Mouse (Mus musculus): ENCODE results near the gene Fads6. TPM values are rescaled to one million over a fixed set of nuclear protein-coding genes. Genes with fewer than 3 reads are reported as not detected.

The Fads6 gene
- polyA plus RNA-seq, 1 experiment, result 0.71 TPM

DNA sequence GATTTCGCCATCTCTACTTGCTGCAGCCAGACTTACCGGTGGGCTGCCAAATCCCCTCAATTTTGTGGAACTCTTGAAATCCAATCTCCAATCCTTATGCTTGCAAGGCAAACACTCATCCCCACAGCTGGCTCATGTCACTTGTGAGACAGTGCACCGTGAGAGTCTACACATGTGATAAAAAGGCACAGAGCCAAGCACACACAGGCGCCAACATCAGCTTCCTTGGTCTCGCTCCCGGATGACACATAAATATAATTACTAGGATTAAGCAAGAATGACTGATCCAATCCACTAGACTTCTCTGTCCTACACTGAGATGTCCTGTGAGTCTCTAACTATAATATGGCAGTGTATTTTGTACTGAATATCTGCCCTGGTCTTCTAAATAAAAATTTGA is 6.5 kb downstream of the Fads6 start:
- peaks cover 8% of the 10 kb centered on the region; the same call in 1 of the 2 replicates for H3K4me1 ChIP-seq (ENCODE audit: control insufficient read depth, insufficient read depth, insufficient read length, low read length)
- 40% methylated on average over 6 of the region's 6 CpGs for WGBS
- H3K4me3 ChIP-seq (ENCODE audit: low read depth, low read length), result no peak overlapping the region
- H3K27me3 ChIP-seq (ENCODE audit: control insufficient read depth, insufficient read depth, low read length), result no peaks in the 10 kb centered on the region
- no peak overlapping the region for H3K27ac ChIP-seq (ENCODE audit: insufficient read depth, low read depth, low read length)
- TF ChIP-seq POLR2A (IDR thresholded peaks at IDR 0.05; ENCODE audit: low read depth, low read length), result no peak
- no peak for TF ChIP-seq CTCF (IDR thresholded peaks at IDR 0.05; ENCODE audit: extremely low read depth, insufficient read length, insufficient replicate concordance, low read depth, low read length)
- H3K36me3 ChIP-seq (ENCODE audit: control insufficient read depth, insufficient read depth, low read length), result no peaks in the 10 kb centered on the region

DNA sequence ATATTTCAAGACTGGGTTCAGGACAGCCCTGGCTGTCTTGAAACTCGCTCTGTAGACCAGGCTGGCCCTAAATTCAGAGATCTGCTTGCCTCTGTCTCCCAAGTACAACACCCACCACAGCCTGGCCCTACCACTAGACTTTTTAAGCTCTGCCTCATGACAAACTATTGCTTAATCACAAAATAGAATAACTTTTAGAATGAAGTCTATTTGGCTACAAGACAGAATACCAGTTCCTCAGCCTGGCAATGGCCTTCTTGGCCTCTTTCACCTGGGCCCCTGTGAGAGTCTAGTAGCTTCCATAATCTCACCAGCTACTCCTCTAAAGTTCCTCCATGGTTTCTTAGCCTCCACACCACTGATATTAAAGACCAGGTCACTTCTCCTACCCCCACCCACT is 7.1 kb downstream of the Fads6 start:
- Histone ChIP-seq H3K27me3 (ENCODE audit: control insufficient read depth, insufficient read depth, low read length) (no peaks in the 10 kb centered on the region), H3K36me3 (ENCODE audit: control insufficient read depth, insufficient read depth, low read length) (no peaks in the 10 kb centered on the region), H3K4me3 (ENCODE audit: low read depth, low read length) (no peak overlapping the region), H3K4me1 (ENCODE audit: control insufficient read depth, insufficient read depth, insufficient read length, low read length) (peaks cover 11% of the 10 kb centered on the region; the same call in 1 of the 2 replicates), H3K27ac (ENCODE audit: insufficient read depth, low read depth, low read length) (no peak overlapping the region)
- 86% methylated on average over 1 of the region's 1 CpGs for WGBS
- TF ChIP-seq POLR2A (IDR thresholded peaks at IDR 0.05; ENCODE audit: low read depth, low read length) (no peak), CTCF (IDR thresholded peaks at IDR 0.05; ENCODE audit: extremely low read depth, insufficient read length, insufficient replicate concordance, low read depth, low read length) (no peak)

- Histone ChIP-seq H3K27ac (ENCODE audit: insufficient read depth, low read depth, low read length) (no peak overlapping the region), H3K27me3 (ENCODE audit: control insufficient read depth, insufficient read depth, low read length) (no peaks in the 10 kb centered on the region), H3K4me3 (ENCODE audit: low read depth, low read length) (no peak overlapping the region), H3K4me1 (ENCODE audit: control insufficient read depth, insufficient read depth, insufficient read length, low read length) (peaks cover 11% of the 10 kb centered on the region; the same call in 1 of the 2 replicates), H3K36me3 (ENCODE audit: control insufficient read depth, insufficient read depth, low read length) (no peaks in the 10 kb centered on the region)
- 79% methylated on average over 8 of the region's 8 CpGs for WGBS
- TF ChIP-seq CTCF (IDR thresholded peaks at IDR 0.05; ENCODE audit: extremely low read depth, insufficient read length, insufficient replicate concordance, low read depth, low read length) (no peak), POLR2A (IDR thresholded peaks at IDR 0.05; ENCODE audit: low read depth, low read length) (no peak)
These were observed 7.6 kb downstream of the Fads6 start for GRCm38 (mm10) chr11:115289885-115290284.

GRCm38 (mm10) chr11:115288305-115288704 is 9.2 kb downstream of the Fads6 start:
- WGBS, result 92% methylated on average over 2 of the region's 2 CpGs
- no peaks in the 10 kb centered on the region for H3K27me3 ChIP-seq (ENCODE audit: control insufficient read depth, insufficient read depth, low read length)
- H3K27ac ChIP-seq (ENCODE audit: insufficient read depth, low read depth, low read length), result no peak overlapping the region
- TF ChIP-seq CTCF (IDR thresholded peaks at IDR 0.05; ENCODE audit: extremely low read depth, insufficient read length, insufficient replicate concordance, low read depth, low read length), result no peak
- TF ChIP-seq POLR2A (IDR thresholded peaks at IDR 0.05; ENCODE audit: low read depth, low read length), result no peak
- no peak overlapping the region for H3K4me3 ChIP-seq (ENCODE audit: low read depth, low read length)
- H3K4me1 ChIP-seq (ENCODE audit: control insufficient read depth, insufficient read depth, insufficient read length, low read length), result peaks cover 11% of the 10 kb centered on the region; the same call in 1 of the 2 replicates
- no peaks in the 10 kb centered on the region for H3K36me3 ChIP-seq (ENCODE audit: control insufficient read depth, insufficient read depth, low read length)

- Histone ChIP-seq H3K27ac (ENCODE audit: insufficient read depth, low read depth, low read length) (no peak overlapping the region), H3K4me3 (ENCODE audit: low read depth, low read length) (no peak overlapping the region), H3K4me1 (ENCODE audit: control insufficient read depth, insufficient read depth, insufficient read length, low read length) (peaks cover 5% of the 10 kb centered on the region; the same call in 1 of the 2 replicates), H3K36me3 (ENCODE audit: control insufficient read depth, insufficient read depth, low read length) (no peaks in the 10 kb centered on the region), H3K27me3 (ENCODE audit: control insufficient read depth, insufficient read depth, low read length) (no peaks in the 10 kb centered on the region)
- 80% methylated on average over 5 of the region's 5 CpGs for WGBS
- TF ChIP-seq CTCF (IDR thresholded peaks at IDR 0.05; ENCODE audit: extremely low read depth, insufficient read length, insufficient replicate concordance, low read depth, low read length) (no peak), POLR2A (IDR thresholded peaks at IDR 0.05; ENCODE audit: low read depth, low read length) (no peak)
These were observed 10.1 kb downstream of the Fads6 start for GRCm38 (mm10) chr11:115287386-115287785.

- Histone ChIP-seq H3K4me1 (ENCODE audit: control insufficient read depth, insufficient read depth, insufficient read length, low read length) (0 out of 2 replicates have a peak, but pooled peaks cover 3% of the 10 kb centered on the region), H3K36me3 (ENCODE audit: control insufficient read depth, insufficient read depth, low read length) (no peaks in the 10 kb centered on the region), H3K27me3 (ENCODE audit: control insufficient read depth, insufficient read depth, low read length) (no peaks in the 10 kb centered on the region), H3K27ac (ENCODE audit: insufficient read depth, low read depth, low read length) (no peak overlapping the region), H3K4me3 (ENCODE audit: low read depth, low read length) (no peak overlapping the region)
- WGBS, result 83% methylated on average over 19 of the region's 19 CpGs
- TF ChIP-seq CTCF (IDR thresholded peaks at IDR 0.05; ENCODE audit: extremely low read depth, insufficient read length, insufficient replicate concordance, low read depth, low read length) (no peak), POLR2A (IDR thresholded peaks at IDR 0.05; ENCODE audit: low read depth, low read length) (no peak)
These were observed 11.1 kb downstream of the Fads6 start for GRCm38 (mm10) chr11:115286201-115286993.

DNA sequence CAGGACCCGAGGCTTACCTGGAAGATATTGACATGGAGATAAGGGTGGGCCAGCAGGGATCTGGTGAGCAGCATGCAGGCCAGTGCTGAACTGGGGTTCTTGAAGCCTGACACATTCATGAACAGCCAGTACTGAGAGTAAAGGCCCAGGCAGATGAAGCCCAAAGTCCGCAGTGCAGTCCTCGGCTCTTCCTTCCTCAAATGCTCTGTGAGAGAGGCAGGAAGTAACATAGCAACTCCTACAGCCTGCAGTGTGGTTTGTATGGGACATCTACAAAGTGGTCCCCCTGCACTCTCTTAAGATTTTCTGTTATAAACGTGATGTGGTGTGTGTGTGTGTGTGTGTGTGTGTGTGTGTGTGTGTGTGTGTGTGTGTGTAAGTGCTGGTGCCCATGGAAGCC is 12.2 kb downstream of the Fads6 start:
- H3K27ac ChIP-seq (ENCODE audit: insufficient read depth, low read depth, low read length), result no peak overlapping the region
- TF ChIP-seq CTCF (IDR thresholded peaks at IDR 0.05; ENCODE audit: extremely low read depth, insufficient read length, insufficient replicate concordance, low read depth, low read length) (no peak), POLR2A (IDR thresholded peaks at IDR 0.05; ENCODE audit: low read depth, low read length) (no peak)
- no peaks in the 10 kb centered on the region for H3K36me3 ChIP-seq (ENCODE audit: control insufficient read depth, insufficient read depth, low read length)
- 31% methylated on average over 4 of the region's 4 CpGs for WGBS
- H3K4me1 ChIP-seq (ENCODE audit: control insufficient read depth, insufficient read depth, insufficient read length, low read length), result 0 out of 2 replicates have a peak, but pooled peaks cover 3% of the 10 kb centered on the region
- no peaks in the 10 kb centered on the region for H3K27me3 ChIP-seq (ENCODE audit: control insufficient read depth, insufficient read depth, low read length)
- H3K4me3 ChIP-seq (ENCODE audit: low read depth, low read length), result no peak overlapping the region

All from small intestine, adult 2 months (tissue).